Mouse (Mus musculus) neural tube, embryonic 14.5 days (tissue): ENCODE measurements around the gene Ush2a. TPM values are rescaled to one million over a fixed set of nuclear protein-coding genes. Genes with fewer than 3 reads are reported as not detected.

Experiments used
- ATAC-seq: fragments of 200-750 bp; cut with Nextera tagmentation; 2 replicates; pipeline ENCODE4 v1.8.0; 2017; ENCODE audit warnings: low read depth, mild to moderate bottlenecking, moderate TSS enrichment, moderate library complexity
- H3K27ac ChIP-seq: fragments of 300-500 bp; sonication (generic); 2 replicates; pipeline ENCODE4 v1.5.1; 2014; ENCODE audit warnings: low read depth, mild to moderate bottlenecking, control low read depth, low read length, moderate library complexity, mixed read lengths
- H3K27me3 ChIP-seq: fragments of 300-500 bp; sonication (generic); 2 replicates; pipeline ENCODE4 v1.6.1; 2014; ENCODE audit warnings: low read length; ENCODE audit not compliant: control insufficient read depth, insufficient read depth
- H3K36me3 ChIP-seq: fragments of 300-500 bp; sonication (generic); 2 replicates; pipeline ENCODE4 v1.6.1; 2014; ENCODE audit warnings: low read length, mixed read lengths; ENCODE audit not compliant: control insufficient read depth, insufficient read depth
- H3K4me1 ChIP-seq: fragments of 300-500 bp; sonication (generic); 2 replicates; pipeline ENCODE4 v1.6.1; 2014; ENCODE audit warnings: low read length; ENCODE audit not compliant: control insufficient read depth, insufficient read depth
- H3K4me2 ChIP-seq: fragments of 300-500 bp; sonication (generic); 2 replicates; pipeline ENCODE4 v1.6.1; 2014; ENCODE audit warnings: mild to moderate bottlenecking, low read depth, low read length, control low read depth
- H3K4me3 ChIP-seq: fragments of 300-500 bp; sonication (generic); 2 replicates; pipeline ENCODE4 v1.5.1; 2014; ENCODE audit warnings: low read depth, low read length, control low read depth, mixed read lengths
- H3K9ac ChIP-seq: fragments of 300-500 bp; sonication (generic); replicated peaks from 2 replicates; pipeline ENCODE4 v1.6.1; 2014; ENCODE audit warnings: low read depth, mild to moderate bottlenecking, control low read depth, low read length, mixed read lengths
- H3K9me3 ChIP-seq: fragments of 300-500 bp; sonication (generic); 2 replicates; pipeline ENCODE4 v1.6.1; 2016; ENCODE audit warnings: low read length; ENCODE audit not compliant: control insufficient read depth
- WGBS: fragments of 180-500 bp; shearing (Covaris S2); extraction: QIAGEN DNeasy Blood & Tissue Kit; methylation state at CpG from one replicate; pipeline ENCODE4 v1.1.7; 2014; 5-methylcytosine and 5-hydroxymethylcytosine counted together
- polyA plus RNA-seq: library from polyadenylated mRNA; unstranded; fragments of >200 nt; fragmentation: Nextera tagmentation; extraction: Ambion mirVana; gene quantifications from 2 replicates; pipeline ENCODE4 v1.2.1, GENCODE M21; 2014

The Ush2a gene
- polyA plus RNA-seq, 1 experiment from 2014 or later, result 0.27 TPM

- Histone ChIP-seq H3K27me3 (no peaks in the 10 kb centered on the region), H3K4me2 (no peak overlapping the region), H3K9me3 (no peaks in the 10 kb centered on the region), H3K4me3 (no peak overlapping the region), H3K36me3 (peaks cover 57% of the 10 kb centered on the region), H3K4me1 (no peaks in the 10 kb centered on the region), H3K9ac (no peak overlapping the region), H3K27ac (no peak overlapping the region)
- 24% methylated on average over 3 of the region's 3 CpGs for WGBS
- no peak for ATAC-seq
Measured at GRCm38 (mm10) chr1:188980050-188980449, 718.2 kb downstream of the Ush2a start.

DNA sequence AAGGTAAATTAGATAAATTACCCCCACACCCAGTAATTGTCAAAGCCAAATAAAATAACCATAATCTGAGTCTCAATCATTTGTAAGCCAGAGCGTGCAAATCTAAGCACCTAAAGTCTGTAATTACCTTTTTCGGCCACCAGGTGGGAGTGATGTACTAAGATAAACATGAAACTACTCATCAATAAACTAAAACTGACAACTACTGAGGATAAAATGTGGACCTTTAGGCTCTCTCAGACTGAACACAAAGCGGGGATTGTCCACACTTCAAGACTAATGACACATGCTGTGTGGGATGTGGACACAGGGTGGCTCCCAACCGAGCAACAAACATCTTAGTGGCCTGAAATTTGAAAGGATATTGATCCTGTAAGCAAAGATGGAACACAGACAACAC is 731.4 kb downstream of the Ush2a start:
- Histone ChIP-seq H3K27me3 (no peaks in the 10 kb centered on the region), H3K27ac (no peak overlapping the region), H3K36me3 (peaks cover 23% of the 10 kb centered on the region), H3K4me2 (no peak overlapping the region), H3K4me1 (no peaks in the 10 kb centered on the region), H3K9me3 (no peaks in the 10 kb centered on the region), H3K4me3 (no peak overlapping the region), H3K9ac (no peak overlapping the region)
- no peak for ATAC-seq
- 34% methylated on average over 4 of the region's 4 CpGs for WGBS

GRCm38 (mm10) chr1:188997921-188998320 is 736.1 kb downstream of the Ush2a start:
- ATAC-seq, result no peak
- Histone ChIP-seq H3K27ac (no peak overlapping the region), H3K4me3 (no peak overlapping the region), H3K9ac (no peak overlapping the region), H3K27me3 (no peaks in the 10 kb centered on the region), H3K9me3 (no peaks in the 10 kb centered on the region), H3K36me3 (peaks cover 27% of the 10 kb centered on the region), H3K4me1 (no peaks in the 10 kb centered on the region), H3K4me2 (no peak overlapping the region)
- 98% methylated on average over 3 of the region's 3 CpGs for WGBS

GRCm38 (mm10) chr1:188999981-189000380 is 738.2 kb downstream of the Ush2a start:
- no peak overlapping the region for H3K4me2 ChIP-seq
- no peaks in the 10 kb centered on the region for H3K9me3 ChIP-seq
- WGBS, result 93% methylated on average over 10 of the region's 10 CpGs
- no peak overlapping the region for H3K4me3 ChIP-seq
- peaks cover 23% of the 10 kb centered on the region for H3K36me3 ChIP-seq
- no peak for ATAC-seq
- H3K27me3 ChIP-seq, result no peaks in the 10 kb centered on the region
- no peak overlapping the region for H3K27ac ChIP-seq
- no peaks in the 10 kb centered on the region for H3K4me1 ChIP-seq
- no peak overlapping the region for H3K9ac ChIP-seq

GRCm38 (mm10) chr1:189001815-189002214 is 740.0 kb downstream of the Ush2a start:
- Histone ChIP-seq H3K9me3 (no peaks in the 10 kb centered on the region), H3K4me2 (no peak overlapping the region), H3K27ac (no peak overlapping the region), H3K4me1 (peaks cover 9% of the 10 kb centered on the region; the same call in 1 of the 2 replicates), H3K36me3 (peaks cover 12% of the 10 kb centered on the region), H3K9ac (no peak overlapping the region), H3K4me3 (no peak overlapping the region), H3K27me3 (no peaks in the 10 kb centered on the region)
- WGBS, result 91% methylated on average over 12 of the region's 12 CpGs
- ATAC-seq, result no peak

DNA sequence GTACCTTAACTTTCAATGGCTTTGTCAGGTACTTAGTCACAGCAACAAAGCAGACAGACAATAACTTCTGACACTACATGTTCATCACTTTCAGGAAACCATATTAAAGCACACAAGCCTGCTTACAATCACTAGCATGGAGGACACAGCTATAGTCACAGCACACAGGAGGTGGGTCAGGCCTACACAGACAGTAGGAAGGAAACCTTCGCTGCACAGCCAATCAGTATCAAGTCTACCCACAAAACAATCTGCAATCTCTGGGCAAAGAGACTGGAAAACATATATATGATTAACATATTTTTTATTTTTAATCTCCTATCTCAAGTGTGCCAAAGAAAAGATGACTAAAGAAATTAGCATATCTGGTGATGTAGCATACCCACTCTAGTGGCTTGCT is 743.0 kb downstream of the Ush2a start:
- Histone ChIP-seq H3K9me3 (no peaks in the 10 kb centered on the region), H3K27ac (no peak overlapping the region), H3K27me3 (no peaks in the 10 kb centered on the region), H3K4me2 (no peak overlapping the region), H3K36me3 (peaks cover 4% of the 10 kb centered on the region; the same call in 1 of the 2 replicates), H3K4me3 (no peak overlapping the region), H3K4me1 (peaks cover 11% of the 10 kb centered on the region; the same call in 1 of the 2 replicates), H3K9ac (no peak overlapping the region)
- ATAC-seq, result no peak
- WGBS, result 100% methylated on average over 1 of the region's 1 CpGs

GRCm38 (mm10) chr1:189006267-189006666 is 744.4 kb downstream of the Ush2a start:
- H3K36me3 ChIP-seq, result no peaks in the 10 kb centered on the region
- no peak for ATAC-seq
- H3K4me2 ChIP-seq, result peak overlapping the region; percentile 64; the same call in 1 of the 2 replicates
- WGBS, result 64% methylated on average over 5 of the region's 5 CpGs
- peaks cover 11% of the 10 kb centered on the region; the same call in 1 of the 2 replicates for H3K4me1 ChIP-seq
- H3K4me3 ChIP-seq, result no peak overlapping the region
- H3K9me3 ChIP-seq, result no peaks in the 10 kb centered on the region
- no peaks in the 10 kb centered on the region for H3K27me3 ChIP-seq
- H3K27ac ChIP-seq, result no peak overlapping the region
- no peak overlapping the region for H3K9ac ChIP-seq

- Histone ChIP-seq H3K4me2 (peak overlapping the region; percentile 64), H3K36me3 (no peaks in the 10 kb centered on the region), H3K9me3 (no peaks in the 10 kb centered on the region), H3K4me1 (peaks cover 11% of the 10 kb centered on the region; the same call in 1 of the 2 replicates), H3K27me3 (no peaks in the 10 kb centered on the region), H3K27ac (no peak overlapping the region), H3K9ac (peak overlapping the region; percentile 90), H3K4me3 (peak overlapping the region; percentile 96)
- peak; percentile 26 for ATAC-seq
- WGBS, result 5% methylated on average over 7 of the region's 7 CpGs
Measured at GRCm38 (mm10) chr1:189006826-189007225, 745.0 kb downstream of the Ush2a start.

GRCm38 (mm10) chr1:189007239-189007979 is 745.6 kb downstream of the Ush2a start, which contains the start of gene Kctd3:
Gene Kctd3 (minus strand): TSS chr1:189007841.
- Histone ChIP-seq H3K4me3 (peak within 1 kb of the TSS; percentile 96), H3K27ac (0 out of 2 replicates have a peak within 1 kb of the TSS, but pooled peaks have one; percentile 36), H3K4me2 (peak within 1 kb of the TSS; percentile 64), H3K27me3 (no peaks in the 10 kb centered on the region), H3K9me3 (no peaks in the 10 kb centered on the region), H3K36me3 (no peaks in the 10 kb centered on the region), H3K9ac (peak within 1 kb of the TSS; percentile 90), H3K4me1 (peaks cover 11% of the 10 kb centered on the region; the same call in 1 of the 2 replicates)
- ATAC-seq, result peak; percentile 86
- under 1% methylated on average over 73 of the region's 74 CpGs for WGBS
